Mouse (Mus musculus) erythroblast, embryonic 14.5 days (primary cell): ENCODE results near the gene Prkaa2. TPM values are rescaled to one million over a fixed set of nuclear protein-coding genes. Genes with fewer than 3 reads are reported as not detected.

ENCODE experiments used
- H3K27me3 ChIP-seq: 2 replicates; pipeline ENCODE4 v1.6.1; 2012; ENCODE audit warnings: inconsistent platforms; ENCODE audit not compliant: control insufficient read depth
- H3K36me3 ChIP-seq: 2 replicates; pipeline ENCODE4 v1.6.1; 2012; ENCODE audit warnings: mild to moderate bottlenecking, inconsistent platforms; ENCODE audit not compliant: control insufficient read depth
- H3K4me1 ChIP-seq: 2 replicates; pipeline ENCODE4 v1.6.1; 2012; ENCODE audit warnings: inconsistent platforms; ENCODE audit not compliant: control insufficient read depth
- H3K4me3 ChIP-seq: replicated peaks from 2 replicates; pipeline ENCODE3; 2012; ENCODE audit warnings: moderate library complexity, mild to moderate bottlenecking, inconsistent platforms
- H3K9me3 ChIP-seq: 2 replicates; pipeline ENCODE4 v1.6.1; 2012; ENCODE audit warnings: low read length, inconsistent platforms, mixed read lengths; ENCODE audit not compliant: control insufficient read depth
- GATA1 ChIP-seq: IDR thresholded peaks from 2 replicates; pipeline ENCODE4 v1.6.1; 2012; ENCODE audit warnings: low read length, inconsistent platforms, mixed read lengths
- TAL1 ChIP-seq: IDR thresholded peaks from 3 replicates; pipeline ENCODE4 v1.6.1; 2012; ENCODE audit warnings: low read length, inconsistent platforms, mixed read lengths
- polyA plus RNA-seq: library from polyadenylated mRNA; stranded (reverse); fragments of >175 nt; gene quantifications from 2 replicates; pipeline ENCODE4 v1.2.3, GENCODE M21; 2012

The Prkaa2 gene
- polyA plus RNA-seq, result not detected in 2 replicates

DNA sequence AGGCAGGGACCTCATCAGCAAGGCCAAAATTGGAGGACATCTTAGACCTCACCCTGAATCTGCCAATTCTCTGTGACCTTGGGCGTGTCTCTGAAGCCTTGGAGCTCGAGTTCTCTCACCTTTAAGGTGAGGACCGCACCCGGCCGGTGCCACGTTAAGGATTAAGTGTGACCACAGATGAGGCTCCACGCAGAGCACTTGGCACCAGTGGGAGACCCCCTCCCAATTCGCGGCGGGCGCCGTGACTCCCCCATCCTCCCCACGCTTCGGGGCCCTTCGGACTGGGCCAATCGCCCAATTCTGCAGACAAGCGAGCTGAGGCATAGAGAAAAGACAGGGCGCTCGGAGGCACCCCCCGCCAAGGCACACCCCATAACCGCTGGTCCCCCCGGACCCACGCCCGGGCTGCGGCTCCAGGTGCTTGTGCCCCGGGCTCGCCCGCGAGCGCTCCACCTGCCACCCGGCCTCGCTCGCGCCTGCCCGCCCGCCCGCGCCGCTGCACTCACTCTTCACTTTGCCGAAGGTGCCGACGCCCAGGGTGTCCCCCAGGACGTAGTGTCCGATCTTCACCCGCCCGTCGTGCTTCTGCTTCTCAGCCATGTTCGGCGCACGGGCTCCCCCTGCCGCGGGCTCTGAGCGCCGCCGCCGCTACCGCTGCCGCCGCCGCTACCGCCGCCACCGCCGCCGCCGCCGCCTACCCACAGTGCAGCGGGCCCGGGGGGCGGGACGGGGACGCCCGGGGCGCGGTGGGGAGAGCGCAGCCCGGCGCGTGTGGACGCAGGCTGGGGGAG, at the start of gene Prkaa2:
Gene Prkaa2, minus strand, starts transcription at position 692 of the 791 bp plus-strand sequence.
- Histone ChIP-seq H3K4me3 (peak within 1 kb of the TSS; percentile 52), H3K36me3 (no peaks in the 10 kb centered on the region), H3K4me1 (peaks cover 2% of the 10 kb centered on the region; the same call in 1 of the 2 replicates), H3K27me3 (peaks cover 35% of the 10 kb centered on the region), H3K9me3 (no peaks in the 10 kb centered on the region)
- TF ChIP-seq TAL1 (no peak), GATA1 (no peak)

DNA sequence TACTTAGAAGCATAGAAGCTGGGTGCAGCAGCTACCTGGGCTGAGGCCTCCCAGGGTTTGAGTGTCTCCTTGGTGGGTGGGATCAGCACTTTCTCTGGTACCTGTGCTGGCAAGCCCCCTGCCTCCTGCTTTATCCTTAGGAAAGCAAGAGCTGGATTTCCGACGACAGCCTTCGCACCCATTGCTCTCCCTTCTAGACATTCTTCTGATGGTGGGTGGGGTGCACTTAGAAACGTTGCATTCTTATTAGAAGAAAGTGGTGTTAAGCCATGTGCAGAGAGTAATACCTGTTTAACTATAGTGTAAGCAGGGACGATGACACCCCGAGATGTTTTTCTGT, 49.8 kb upstream of the Prkaa2 start:
- no peak for TF ChIP-seq TAL1
- TF ChIP-seq GATA1, result no peak
- peaks cover 6% of the 10 kb centered on the region for H3K4me1 ChIP-seq
- peaks cover 35% of the 10 kb centered on the region for H3K27me3 ChIP-seq
- H3K36me3 ChIP-seq, result no peaks in the 10 kb centered on the region; the same call in 1 of the 2 replicates
- no peak overlapping the region for H3K4me3 ChIP-seq
- no peaks in the 10 kb centered on the region for H3K9me3 ChIP-seq

DNA sequence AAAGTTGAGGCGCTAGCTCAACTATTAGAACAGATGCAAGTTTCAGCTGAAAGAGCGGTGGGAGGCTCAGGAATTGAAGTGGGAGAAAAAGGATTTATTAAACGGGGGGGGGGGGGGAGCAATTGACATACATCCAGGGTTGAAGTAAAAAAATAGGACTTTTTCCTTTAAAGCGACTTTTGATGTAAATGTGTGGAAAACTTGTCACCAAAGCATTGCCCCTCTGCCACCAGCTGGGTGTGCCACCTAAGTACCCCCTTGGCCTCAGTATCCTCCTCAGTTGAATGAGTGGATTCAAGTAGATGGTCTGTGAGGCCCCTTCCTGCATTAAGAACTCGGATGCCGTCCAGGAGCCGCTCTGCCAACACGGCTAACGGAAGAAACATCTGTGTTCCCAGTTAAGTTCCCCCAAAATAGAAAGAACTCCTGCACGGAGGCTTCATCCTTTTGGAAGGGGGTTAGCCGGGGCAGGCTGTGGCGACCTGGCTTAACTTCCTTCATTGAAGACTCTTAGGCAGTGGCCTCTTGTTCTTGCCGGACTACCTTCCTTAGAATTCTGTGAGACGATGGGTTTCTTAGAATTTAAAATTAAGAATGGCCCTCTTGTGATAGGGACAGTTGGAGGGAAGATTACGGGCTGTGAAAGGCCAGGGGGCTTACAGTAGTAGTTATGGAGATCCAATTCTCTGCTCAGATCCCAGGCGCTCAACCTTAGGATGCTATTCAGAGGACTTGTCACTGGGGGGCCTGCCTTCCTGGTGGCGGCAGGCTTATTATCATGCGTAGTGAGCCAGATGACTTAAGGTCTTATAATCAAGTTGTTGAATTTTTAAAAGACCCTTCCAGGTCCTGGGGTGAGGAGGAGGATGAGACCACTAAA, 49.2 kb upstream of the Prkaa2 start:
- no peaks in the 10 kb centered on the region for H3K9me3 ChIP-seq
- H3K27me3 ChIP-seq, result peaks cover 35% of the 10 kb centered on the region
- H3K4me3 ChIP-seq, result peak overlapping the region; percentile 59
- peaks cover 6% of the 10 kb centered on the region for H3K4me1 ChIP-seq
- H3K36me3 ChIP-seq, result no peaks in the 10 kb centered on the region; the same call in 1 of the 2 replicates
- no peak for TF ChIP-seq TAL1
- no peak for TF ChIP-seq GATA1

DNA sequence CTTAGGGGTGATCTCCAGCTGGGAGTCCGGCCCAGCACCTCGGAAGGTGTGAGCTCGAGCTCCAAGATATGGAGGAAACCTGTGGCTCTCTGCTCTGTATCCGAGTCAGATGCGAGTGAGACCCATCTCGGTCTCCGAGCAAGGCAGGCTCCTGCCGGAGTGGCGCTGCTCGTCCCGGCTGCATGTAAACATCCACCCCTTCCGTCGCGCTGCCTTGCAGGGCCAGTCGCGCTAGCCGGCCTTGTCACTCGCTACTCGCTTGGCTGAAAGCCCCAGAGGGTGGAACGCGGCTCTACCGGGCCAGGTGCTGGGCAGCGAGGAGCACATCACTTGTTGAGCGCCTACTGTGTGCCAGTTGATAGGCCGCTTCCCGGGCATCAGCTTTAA, 48.5 kb upstream of the Prkaa2 start:
- Histone ChIP-seq H3K36me3 (no peaks in the 10 kb centered on the region; the same call in 1 of the 2 replicates), H3K27me3 (peaks cover 35% of the 10 kb centered on the region), H3K9me3 (no peaks in the 10 kb centered on the region), H3K4me3 (peak overlapping the region; percentile 59), H3K4me1 (peaks cover 6% of the 10 kb centered on the region)
- no peak for TF ChIP-seq TAL1
- no peak for TF ChIP-seq GATA1

DNA sequence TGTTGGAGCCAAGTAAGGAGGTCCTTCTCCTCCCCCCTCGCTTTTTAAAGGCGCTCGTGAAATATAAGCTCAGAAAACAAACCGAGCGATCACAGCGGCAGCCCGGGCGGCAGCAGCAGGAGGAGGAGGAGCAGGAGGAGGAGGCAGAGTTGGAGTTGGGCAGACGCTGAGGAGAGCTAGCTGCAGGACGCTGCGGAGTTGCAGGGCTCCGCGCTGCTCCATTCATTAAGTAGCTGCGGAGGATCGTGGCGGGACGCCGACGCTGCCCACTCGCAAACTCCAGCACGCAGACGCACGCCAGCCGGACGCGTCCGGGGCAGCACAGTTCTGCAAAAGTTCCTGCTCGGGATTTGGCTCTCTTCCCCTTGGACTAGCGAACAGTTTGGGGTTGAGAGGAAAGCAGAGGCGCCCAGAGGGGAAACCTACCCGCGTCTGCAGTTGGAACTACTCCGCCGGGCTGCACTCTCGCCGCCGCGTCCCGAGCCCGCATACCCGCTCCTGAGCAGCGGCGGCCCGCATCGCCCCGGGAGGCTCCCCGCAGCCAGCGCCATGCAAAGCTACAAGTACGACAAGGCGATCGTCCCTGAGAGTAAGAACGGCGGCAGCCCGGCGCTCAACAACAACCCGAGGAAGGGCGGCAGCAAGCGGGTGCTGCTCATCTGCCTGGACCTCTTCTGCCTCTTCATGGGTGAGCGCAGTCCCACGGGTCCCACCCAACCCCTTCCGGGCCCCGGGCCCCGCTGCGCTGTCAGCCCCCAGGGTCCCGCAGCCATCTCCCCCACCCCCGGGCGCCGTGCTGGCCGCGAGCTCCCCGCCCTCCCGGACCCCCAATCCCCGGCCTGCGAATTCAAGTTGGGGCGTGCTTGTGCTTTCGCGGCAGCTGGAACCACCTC, 47.8 kb upstream of the Prkaa2 start, which contains the start of gene Plpp3:
Gene Plpp3, plus strand, starts transcription at position 72 of the 893 bp plus-strand sequence.
- Histone ChIP-seq H3K9me3 (no peaks in the 10 kb centered on the region), H3K4me3 (peak within 1 kb of the TSS; percentile 59), H3K27me3 (peaks cover 35% of the 10 kb centered on the region), H3K36me3 (no peaks in the 10 kb centered on the region; the same call in 1 of the 2 replicates), H3K4me1 (peaks cover 6% of the 10 kb centered on the region)
- no peak for TF ChIP-seq TAL1
- TF ChIP-seq GATA1, result no peak

DNA sequence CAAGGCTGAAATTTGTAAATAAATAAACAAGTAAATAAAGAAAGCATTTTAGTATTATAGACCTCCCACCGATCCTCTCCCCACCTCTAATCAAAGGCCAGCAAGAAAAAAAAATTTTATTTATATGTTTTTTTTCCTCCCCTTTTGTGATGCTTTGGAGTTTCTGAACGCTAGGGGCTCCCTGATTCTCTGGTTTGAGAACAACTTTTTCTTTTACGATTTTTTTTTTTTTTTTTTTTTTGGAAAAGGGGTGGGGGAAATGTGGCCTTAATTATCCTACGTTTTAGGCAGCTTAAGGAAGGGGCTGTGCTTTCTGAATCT, 47.2 kb upstream of the Prkaa2 start:
- peaks cover 6% of the 10 kb centered on the region for H3K4me1 ChIP-seq
- no peak for TF ChIP-seq GATA1
- no peak for TF ChIP-seq TAL1
- no peaks in the 10 kb centered on the region for H3K9me3 ChIP-seq
- no peaks in the 10 kb centered on the region; the same call in 1 of the 2 replicates for H3K36me3 ChIP-seq
- H3K4me3 ChIP-seq, result peak overlapping the region; percentile 59
- peaks cover 35% of the 10 kb centered on the region for H3K27me3 ChIP-seq

DNA sequence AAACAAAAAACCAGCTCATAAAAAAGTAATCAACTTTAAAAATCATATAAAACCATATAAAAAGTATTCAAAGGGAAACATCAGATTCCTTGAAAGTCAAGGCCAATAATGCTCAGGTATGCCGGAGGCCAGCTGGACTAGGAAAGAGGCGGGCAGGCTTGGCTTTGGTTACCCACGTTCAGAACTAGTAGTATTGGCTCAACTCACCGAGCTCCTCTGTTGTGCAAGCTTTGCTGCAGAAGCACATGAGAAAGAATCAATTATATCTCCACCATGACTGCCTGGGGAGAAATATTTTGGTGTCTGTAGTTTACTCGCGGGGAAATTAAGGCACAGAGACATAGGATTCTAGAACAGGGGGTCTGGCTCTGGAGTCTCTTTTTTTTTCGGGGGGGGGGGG, 46.6 kb upstream of the Prkaa2 start:
- Histone ChIP-seq H3K27me3 (peaks cover 35% of the 10 kb centered on the region), H3K9me3 (no peaks in the 10 kb centered on the region), H3K4me1 (peaks cover 6% of the 10 kb centered on the region), H3K36me3 (no peaks in the 10 kb centered on the region), H3K4me3 (no peak overlapping the region)
- TF ChIP-seq GATA1 (no peak), TAL1 (no peak)

DNA sequence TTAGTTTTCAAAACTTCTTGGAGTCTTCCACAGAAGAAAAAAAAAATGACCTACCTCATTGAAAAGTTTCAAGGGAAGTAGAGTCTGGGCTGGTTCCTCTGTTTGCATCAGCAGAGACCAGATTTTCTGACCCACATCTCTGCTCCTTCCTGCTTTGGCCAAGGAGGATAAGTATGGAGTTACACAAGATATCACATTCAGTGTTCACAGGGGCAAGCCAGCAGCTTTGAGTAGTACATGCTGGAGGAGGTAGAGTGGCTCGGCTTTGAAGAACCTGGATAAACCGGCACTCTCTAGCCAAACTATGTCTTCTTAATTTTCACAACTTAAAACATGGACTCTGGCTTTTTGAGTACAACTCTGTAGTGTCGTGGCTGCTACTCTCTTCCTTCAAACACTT, 43.5 kb upstream of the Prkaa2 start:
- TF ChIP-seq TAL1 (no peak), GATA1 (no peak)
- H3K4me1 ChIP-seq, result peaks cover 4% of the 10 kb centered on the region
- no peak overlapping the region for H3K4me3 ChIP-seq
- no peaks in the 10 kb centered on the region for H3K36me3 ChIP-seq
- H3K27me3 ChIP-seq, result peaks cover 19% of the 10 kb centered on the region
- no peaks in the 10 kb centered on the region for H3K9me3 ChIP-seq
